Mouse (Mus musculus): ENCODE data around the gene Rusc2. TPM values are rescaled to one million over a fixed set of nuclear protein-coding genes. Genes with fewer than 3 reads are reported as not detected.

The Rusc2 gene
- polyA plus RNA-seq, 1 experiment: 92.8 TPM

DNA sequence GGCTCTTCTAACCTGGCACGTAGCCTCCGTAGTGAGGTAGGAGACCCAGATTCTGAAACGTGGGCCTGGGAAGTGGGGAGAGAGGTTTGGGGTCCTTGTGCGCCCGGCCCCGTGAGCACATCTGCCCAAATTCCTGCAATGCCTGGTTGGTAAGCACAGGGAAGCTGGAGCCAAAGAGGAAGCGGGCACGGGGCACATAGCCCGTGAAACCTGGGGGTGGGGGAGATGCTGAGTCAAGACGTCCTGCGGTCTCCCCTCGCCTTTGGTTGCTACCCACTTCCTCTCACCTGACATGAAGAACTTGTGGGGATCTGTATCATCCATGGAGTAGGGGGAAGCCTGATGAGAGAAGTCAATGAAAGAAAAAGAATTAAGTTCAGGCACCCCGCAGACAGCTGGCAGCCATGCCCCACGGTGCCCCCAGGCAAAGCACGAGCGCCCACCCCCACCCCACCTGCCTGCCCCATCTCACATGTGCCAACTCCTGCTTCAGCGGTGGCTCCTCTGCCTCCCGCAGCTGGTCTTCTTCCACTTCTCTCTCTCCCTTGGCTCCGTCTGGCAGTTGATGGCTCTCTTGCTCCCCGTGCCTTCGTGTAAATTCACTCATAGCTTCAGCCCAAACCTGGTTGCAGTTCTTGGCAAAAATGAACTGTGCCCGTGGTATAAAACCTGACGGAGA is 45.9 kb downstream of the Rusc2 start:
- H3K4me3 ChIP-seq (replicated peaks; ENCODE audit: extremely low read depth, low read depth, low read length): no peak overlapping the region
- DNase-seq: no peak
- peaks cover 4% of the 10 kb centered on the region; the same call in 1 of the 2 replicates for H3K4me1 ChIP-seq (ENCODE audit: control insufficient read depth, insufficient read depth, low read length)
- 47% methylated on average over 23 of the region's 23 CpGs for WGBS
- TF ChIP-seq POLR2A (IDR thresholded peaks at IDR 0.05; ENCODE audit: borderline replicate concordance, extremely low read depth, low read depth, low read length): no peak
- no peak for TF ChIP-seq CTCF (IDR thresholded peaks at IDR 0.05; ENCODE audit: insufficient read depth, low read length)

DNA sequence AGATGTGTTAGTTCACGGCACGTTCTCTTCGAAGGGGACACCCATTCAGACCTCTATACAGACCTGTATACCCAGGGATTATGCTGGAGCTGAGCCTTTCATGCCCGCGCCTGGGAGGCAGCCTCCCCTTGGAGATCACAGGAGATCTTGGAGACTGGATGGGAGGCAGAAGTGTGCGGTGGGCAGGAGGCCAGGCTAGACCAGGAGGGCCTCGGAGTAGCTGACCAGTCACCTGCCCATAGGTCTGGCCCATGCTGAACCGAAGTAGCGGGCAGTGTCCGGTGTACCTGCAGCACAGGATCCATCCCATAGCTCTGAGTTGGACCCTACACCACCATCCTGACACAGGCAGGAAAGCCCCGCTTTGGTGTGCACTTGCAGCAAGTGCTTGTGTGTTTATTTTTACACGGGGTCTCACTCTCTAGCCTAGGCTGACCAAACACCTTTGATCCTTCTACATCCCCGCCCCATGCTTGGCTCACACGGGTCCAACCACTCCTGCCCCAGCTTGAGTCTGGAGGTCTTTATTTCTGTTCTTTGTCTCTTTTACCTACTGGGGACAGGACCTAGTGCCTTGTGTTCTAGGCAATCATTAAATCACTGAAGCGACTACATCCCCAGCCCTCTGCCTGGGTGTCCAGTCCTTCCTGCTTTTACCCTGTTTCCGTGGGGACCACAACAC is 46.5 kb downstream of the Rusc2 start:
- TF ChIP-seq CTCF (IDR thresholded peaks at IDR 0.05; ENCODE audit: insufficient read depth, low read length) (no peak), POLR2A (IDR thresholded peaks at IDR 0.05; ENCODE audit: borderline replicate concordance, extremely low read depth, low read depth, low read length) (no peak)
- Histone ChIP-seq H3K4me1 (ENCODE audit: control insufficient read depth, insufficient read depth, low read length) (peaks cover 4% of the 10 kb centered on the region; the same call in 1 of the 2 replicates), H3K4me3 (replicated peaks; ENCODE audit: extremely low read depth, low read depth, low read length) (no peak overlapping the region)
- DNase-seq: no peak
- 46% methylated on average over 16 of the region's 16 CpGs for WGBS

GRCm38 (mm10) chr4:43428946-43429345 is 47.2 kb downstream of the Rusc2 start, which contains the start of gene Fam166b:
Gene Fam166b, minus strand, starts transcription at chr4:43429134.
- TF ChIP-seq POLR2A (IDR thresholded peaks at IDR 0.05; ENCODE audit: borderline replicate concordance, extremely low read depth, low read depth, low read length): no peak; the same call in 1 of the 2 replicates
- TF ChIP-seq CTCF (IDR thresholded peaks at IDR 0.05; ENCODE audit: insufficient read depth, low read length): no peak
- Histone ChIP-seq H3K4me1 (ENCODE audit: control insufficient read depth, insufficient read depth, low read length) (peaks cover 4% of the 10 kb centered on the region; the same call in 1 of the 2 replicates), H3K4me3 (replicated peaks; ENCODE audit: extremely low read depth, low read depth, low read length) (no peak within 1 kb of the TSS)
- 15% methylated on average over 9 of the region's 10 CpGs for WGBS
- DNase-seq: no peak

- no peak for TF ChIP-seq POLR2A (IDR thresholded peaks at IDR 0.05; ENCODE audit: borderline replicate concordance, extremely low read depth, low read depth, low read length)
- TF ChIP-seq CTCF (IDR thresholded peaks at IDR 0.05; ENCODE audit: insufficient read depth, low read length): peak; percentile 68
- peak; percentile 72 for DNase-seq
- 2% methylated on average over 4 of the region's 4 CpGs for WGBS
- Histone ChIP-seq H3K4me3 (replicated peaks; ENCODE audit: extremely low read depth, low read depth, low read length) (no peak overlapping the region), H3K4me1 (ENCODE audit: control insufficient read depth, insufficient read depth, low read length) (peaks cover 4% of the 10 kb centered on the region; the same call in 1 of the 2 replicates)
Measured at GRCm38 (mm10) chr4:43431690-43432089, 49.9 kb downstream of the Rusc2 start.

GRCm38 (mm10) chr4:43432832-43433231 is 51.1 kb downstream of the Rusc2 start:
- peaks cover 4% of the 10 kb centered on the region; the same call in 1 of the 2 replicates for H3K4me1 ChIP-seq (ENCODE audit: control insufficient read depth, insufficient read depth, low read length)
- TF ChIP-seq CTCF (IDR thresholded peaks at IDR 0.05; ENCODE audit: insufficient read depth, low read length): no peak
- no peak for TF ChIP-seq POLR2A (IDR thresholded peaks at IDR 0.05; ENCODE audit: borderline replicate concordance, extremely low read depth, low read depth, low read length)
- H3K4me3 ChIP-seq (replicated peaks; ENCODE audit: extremely low read depth, low read depth, low read length): no peak overlapping the region
- 88% methylated on average over 1 of the region's 1 CpGs for WGBS
- no peak for DNase-seq

DNA sequence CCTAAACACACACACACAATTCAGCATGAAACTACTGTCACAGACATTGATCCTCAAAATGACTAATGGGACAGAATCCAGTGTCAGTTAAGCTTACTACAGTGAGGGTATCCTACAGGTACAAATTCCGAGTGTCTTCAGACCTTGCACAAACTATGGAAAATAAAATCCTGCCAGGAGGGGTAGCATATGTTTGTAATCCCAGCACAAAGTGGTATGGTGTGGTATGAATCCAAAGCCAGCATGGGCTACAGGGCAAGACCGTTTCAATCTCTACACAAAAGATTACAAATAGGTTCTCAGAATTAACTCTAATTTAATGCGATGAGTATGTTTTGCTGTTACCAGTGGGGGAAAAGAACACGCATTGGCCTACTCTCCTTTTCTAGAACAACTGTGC is 59.9 kb downstream of the Rusc2 start, which contains the start of gene Tesk1:
Tesk1 (plus strand) TSS at position 301 of the 400 bp plus-strand sequence.
- Histone ChIP-seq H3K4me1 (ENCODE audit: control insufficient read depth, insufficient read depth, low read length) (no peaks in the 10 kb centered on the region; the same call in 1 of the 2 replicates), H3K4me3 (replicated peaks; ENCODE audit: extremely low read depth, low read depth, low read length) (peak within 1 kb of the TSS; percentile 83)
- TF ChIP-seq POLR2A (IDR thresholded peaks at IDR 0.05; ENCODE audit: borderline replicate concordance, extremely low read depth, low read depth, low read length): no peak
- no peak for TF ChIP-seq CTCF (IDR thresholded peaks at IDR 0.05; ENCODE audit: insufficient read depth, low read length)
- 20% methylated on average over 4 of the region's 4 CpGs for WGBS
- no peak for DNase-seq

GRCm38 (mm10) chr4:43442044-43442443 is 60.3 kb downstream of the Rusc2 start:
- peak; percentile 99 for DNase-seq
- no peaks in the 10 kb centered on the region; the same call in 1 of the 2 replicates for H3K4me1 ChIP-seq (ENCODE audit: control insufficient read depth, insufficient read depth, low read length)
- peak overlapping the region; percentile 83 for H3K4me3 ChIP-seq (replicated peaks; ENCODE audit: extremely low read depth, low read depth, low read length)
- TF ChIP-seq POLR2A (IDR thresholded peaks at IDR 0.05; ENCODE audit: borderline replicate concordance, extremely low read depth, low read depth, low read length) (peak; percentile 98), CTCF (IDR thresholded peaks at IDR 0.05; ENCODE audit: insufficient read depth, low read length) (peak; percentile 87)
- under 1% methylated on average over 33 of the region's 33 CpGs for whole genome bisulfite sequencing

DNA sequence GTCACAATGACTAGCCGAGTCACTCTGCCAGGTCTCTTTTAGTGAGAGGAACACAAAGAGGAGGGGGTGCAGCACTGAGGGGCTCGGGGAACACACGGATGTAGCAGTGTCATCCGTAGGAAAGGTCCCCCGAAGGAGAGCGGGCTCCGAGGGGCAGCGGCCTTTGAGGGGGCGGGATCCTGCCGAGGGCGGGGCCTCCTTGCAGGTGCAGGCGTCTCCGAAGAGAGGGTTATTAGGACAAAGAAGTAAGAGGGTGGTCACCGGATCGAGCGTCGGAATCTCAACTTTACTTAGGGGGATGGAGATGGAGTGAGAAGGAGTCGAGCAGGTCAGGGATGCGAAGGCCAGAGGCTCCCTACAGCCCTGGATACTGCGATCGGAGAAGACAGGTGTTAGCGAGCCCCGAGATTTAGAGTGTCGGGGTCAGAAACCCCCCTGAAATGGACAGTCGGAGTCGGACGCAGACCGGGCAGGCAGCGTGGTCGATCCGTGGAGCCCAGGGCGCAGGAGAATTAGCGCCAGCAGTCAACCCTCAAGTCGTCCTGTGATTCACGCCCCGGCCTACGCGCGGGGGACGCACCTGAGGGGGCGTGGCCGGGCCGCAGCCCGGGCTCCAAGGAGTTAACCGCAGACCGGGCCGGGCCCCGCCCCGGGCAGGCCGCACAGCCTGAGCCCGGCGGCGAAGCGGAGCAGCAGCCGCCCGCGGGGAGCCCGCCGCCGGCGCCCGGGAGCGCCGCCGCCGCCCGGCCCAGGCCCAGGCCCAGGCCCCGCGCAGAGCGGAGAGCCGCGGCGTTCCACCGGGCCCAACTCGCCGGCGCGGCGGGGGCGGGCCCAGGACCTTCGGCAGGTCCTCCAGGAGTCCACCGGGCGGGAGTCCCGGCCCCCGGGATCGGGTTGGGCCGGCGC is 60.9 kb downstream of the Rusc2 start:
- Histone ChIP-seq H3K4me3 (replicated peaks; ENCODE audit: extremely low read depth, low read depth, low read length) (peak overlapping the region; percentile 83), H3K4me1 (ENCODE audit: control insufficient read depth, insufficient read depth, low read length) (no peaks in the 10 kb centered on the region; the same call in 1 of the 2 replicates)
- 1% methylated on average over 86 of the region's 88 CpGs for WGBS
- TF ChIP-seq CTCF (IDR thresholded peaks at IDR 0.05; ENCODE audit: insufficient read depth, low read length) (no peak), POLR2A (IDR thresholded peaks at IDR 0.05; ENCODE audit: borderline replicate concordance, extremely low read depth, low read depth, low read length) (peak; percentile 25; the same call in 1 of the 2 replicates)
- DNase-seq: peak; percentile 70

GRCm38 (mm10) chr4:43443511-43443910 is 61.7 kb downstream of the Rusc2 start:
- no peak for TF ChIP-seq POLR2A (IDR thresholded peaks at IDR 0.05; ENCODE audit: borderline replicate concordance, extremely low read depth, low read depth, low read length)
- no peak for TF ChIP-seq CTCF (IDR thresholded peaks at IDR 0.05; ENCODE audit: insufficient read depth, low read length)
- DNase-seq: no peak
- 1% methylated on average over 27 of the region's 28 CpGs for WGBS
- peak overlapping the region; percentile 83 for H3K4me3 ChIP-seq (replicated peaks; ENCODE audit: extremely low read depth, low read depth, low read length)
- H3K4me1 ChIP-seq (ENCODE audit: control insufficient read depth, insufficient read depth, low read length): no peaks in the 10 kb centered on the region; the same call in 1 of the 2 replicates
